Mouse (Mus musculus) urinary bladder, adult 2 months (tissue): ENCODE results near the gene Ugt1a6b. TPM values are rescaled to one million over a fixed set of nuclear protein-coding genes. Genes with fewer than 3 reads are reported as not detected.
"Not testable (repeated sequence)": the region's sequence is repeated elsewhere in the genome, so short reads cannot be mapped to it uniquely, and the experiment has no call there.

Experiments
- DNase-seq: peaks from one replicate; pipeline ENCODE4 v3.0.0; 2022; ENCODE audit warnings: low spot score
- polyA plus RNA-seq: library from polyadenylated mRNA; depleted of rRNA; stranded (reverse); fragments of >200 nt; gene quantifications from 2 replicates; pipeline ENCODE4 v1.2.3, GENCODE M21; 2012

The Ugt1a6b gene
- polyA plus RNA-seq, 1 experiment, result 31.7 TPM

DNA sequence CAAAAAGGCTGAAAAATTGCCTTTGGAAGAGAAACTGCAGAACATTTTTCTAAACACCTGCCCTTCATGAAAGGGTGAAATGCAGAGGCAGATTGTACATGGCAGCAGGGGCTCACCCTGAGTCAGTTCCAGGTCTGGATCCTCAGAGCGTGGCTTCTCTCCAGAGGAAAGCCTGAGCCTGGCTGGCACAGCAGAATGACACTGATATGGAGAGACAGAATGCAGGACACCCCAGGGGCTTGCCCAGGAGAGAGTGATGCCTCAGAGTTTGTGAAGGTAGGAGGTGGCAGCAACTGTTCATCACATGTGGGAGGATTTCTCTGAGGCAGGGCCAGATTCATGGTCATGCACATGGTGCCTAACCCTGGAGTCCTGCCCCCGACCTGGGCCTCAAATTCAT is 96.9 kb downstream of the Ugt1a6b start:
- no peak for DNase-seq

DNA sequence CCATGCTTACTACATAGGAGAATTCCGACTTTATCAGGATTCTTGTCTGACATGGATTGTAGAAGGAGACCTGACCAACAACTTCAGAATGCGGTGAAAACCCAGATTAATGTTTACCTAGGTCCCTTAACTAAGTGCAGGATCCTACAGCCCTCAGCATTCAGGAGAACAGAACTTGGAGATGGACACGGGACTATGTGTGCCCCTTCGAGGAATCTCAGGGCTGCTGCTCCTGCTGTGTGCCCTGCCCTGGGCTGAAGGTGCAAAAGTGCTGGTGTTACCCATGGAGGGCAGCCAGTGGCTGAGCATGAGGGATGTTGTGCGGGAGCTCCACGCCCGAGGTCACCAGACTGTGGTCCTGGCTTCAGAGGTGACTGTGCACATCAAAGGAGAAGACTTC is 97.4 kb downstream of the Ugt1a6b start, which contains the start of gene Ugt1a2:
Ugt1a2 (plus strand) TSS at position 146 of the 400 bp plus-strand sequence.
- DNase-seq, result no peak

DNA sequence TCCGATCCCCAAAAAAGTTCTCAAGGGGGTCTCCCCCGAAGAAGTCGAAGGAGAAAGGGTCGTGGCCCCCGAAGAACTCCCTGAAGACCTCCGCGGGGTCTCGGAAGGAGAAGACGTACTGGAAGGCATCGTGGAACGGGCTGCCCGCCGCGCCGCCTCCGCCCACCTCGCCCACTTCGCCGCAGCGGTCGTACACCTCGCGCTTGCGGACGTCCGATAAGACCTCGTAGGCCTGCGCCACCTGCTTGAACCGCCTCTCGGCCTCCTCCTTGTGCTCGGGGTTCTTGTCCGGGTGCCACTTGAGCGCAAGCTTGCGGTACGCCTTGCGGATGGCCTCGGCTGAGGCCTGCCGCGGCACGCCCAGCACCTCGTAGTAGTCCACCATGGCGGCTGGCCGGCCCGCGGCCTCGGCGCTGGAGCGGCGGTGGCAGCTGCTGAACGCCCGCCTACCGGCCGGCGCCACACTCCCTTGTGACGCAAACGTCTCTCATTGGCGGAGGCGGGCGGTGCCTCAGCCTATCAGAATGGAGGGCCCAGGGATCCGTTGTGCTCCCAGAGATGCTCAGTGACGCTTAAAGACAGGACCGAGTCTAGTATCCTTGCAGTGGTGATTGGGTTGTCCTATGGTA is 102.4 kb downstream of the Ugt1a6b start, which contains the start of gene Dnajb3:
Dnajb3 (minus strand) TSS at position 489 of the 629 bp plus-strand sequence.
- no peak for DNase-seq

DNA sequence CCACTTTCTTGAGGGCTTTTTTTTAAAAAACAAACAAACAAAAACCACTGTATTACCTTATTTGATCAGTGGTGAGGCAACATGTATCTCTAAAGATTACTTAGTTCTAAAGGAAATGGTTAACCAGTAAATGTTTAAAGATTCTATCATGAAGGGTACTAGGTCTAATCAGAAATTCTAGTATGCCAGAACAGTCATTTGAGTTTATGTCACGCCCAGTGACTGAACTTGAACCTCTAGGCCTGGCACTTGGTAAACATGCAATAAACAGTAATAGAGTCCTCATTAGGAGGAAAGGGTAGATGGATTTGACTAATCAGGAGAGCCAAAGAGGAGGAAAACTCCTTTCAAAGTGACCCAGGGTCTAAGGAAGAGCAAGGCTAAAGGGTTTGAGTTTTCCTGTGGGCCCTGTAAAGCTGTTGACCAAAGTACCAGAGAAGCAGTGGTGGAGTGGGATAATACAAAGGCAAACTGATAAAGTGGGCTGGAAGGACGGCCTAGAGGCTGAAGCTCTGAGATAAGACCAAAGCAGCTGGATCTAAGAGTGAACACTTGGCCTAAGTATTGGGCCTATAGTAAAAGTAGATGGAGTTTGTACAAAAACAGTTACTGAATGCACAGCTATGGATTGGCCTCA is 103.9 kb downstream of the Ugt1a6b start:
- no peak for DNase-seq

DNA sequence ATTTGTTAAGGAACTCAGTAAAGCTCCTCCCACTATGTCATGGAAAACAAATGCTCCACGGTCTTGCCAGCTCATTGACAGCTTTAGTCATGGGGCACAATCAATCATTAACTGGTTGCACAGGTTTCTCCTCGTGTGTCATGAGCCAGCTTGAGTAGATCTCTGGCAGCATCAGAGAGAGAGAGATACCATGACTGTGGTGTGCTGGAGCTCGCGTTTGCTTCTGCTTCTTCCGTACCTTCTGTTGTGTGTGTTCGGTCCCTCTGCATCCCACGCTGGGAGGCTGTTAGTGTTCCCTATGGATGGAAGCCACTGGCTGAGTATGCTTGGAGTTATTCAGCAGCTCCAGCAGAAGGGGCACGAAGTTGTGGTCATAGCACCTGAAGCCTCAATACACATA is 108.8 kb downstream of the Ugt1a6b start, which contains the start of gene Ugt1a1:
Ugt1a1 (plus strand) TSS at position 148 of the 400 bp plus-strand sequence.
- DNase-seq, result peak; percentile 53

DNA sequence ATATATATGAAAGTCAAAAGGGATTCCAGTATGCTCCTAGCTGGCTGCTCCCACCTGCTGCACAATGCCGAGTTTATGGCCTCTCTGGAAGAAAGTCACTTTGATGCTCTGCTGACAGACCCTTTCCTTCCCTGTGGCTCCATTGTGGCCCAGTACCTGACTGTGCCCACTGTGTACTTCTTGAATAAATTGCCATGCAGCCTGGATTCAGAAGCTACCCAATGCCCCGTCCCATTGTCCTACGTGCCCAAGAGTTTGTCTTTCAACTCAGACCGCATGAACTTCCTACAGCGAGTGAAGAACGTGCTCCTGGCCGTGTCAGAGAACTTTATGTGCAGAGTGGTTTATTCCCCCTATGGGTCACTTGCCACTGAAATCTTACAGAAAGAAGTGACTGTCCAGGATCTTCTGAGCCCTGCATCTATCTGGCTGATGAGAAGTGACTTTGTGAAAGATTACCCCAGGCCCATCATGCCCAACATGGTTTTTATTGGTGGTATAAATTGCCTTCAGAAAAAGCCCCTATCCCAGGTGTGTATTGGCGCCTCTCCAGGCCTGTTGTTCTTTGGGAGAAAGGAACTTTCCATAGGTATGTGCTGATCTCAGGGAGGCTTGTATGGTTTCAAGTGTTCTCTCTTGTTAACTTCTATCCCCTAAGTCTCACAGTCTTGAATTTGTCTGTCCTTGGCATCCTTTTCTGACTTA is 109.4 kb downstream of the Ugt1a6b start:
- no peak for DNase-seq

DNA sequence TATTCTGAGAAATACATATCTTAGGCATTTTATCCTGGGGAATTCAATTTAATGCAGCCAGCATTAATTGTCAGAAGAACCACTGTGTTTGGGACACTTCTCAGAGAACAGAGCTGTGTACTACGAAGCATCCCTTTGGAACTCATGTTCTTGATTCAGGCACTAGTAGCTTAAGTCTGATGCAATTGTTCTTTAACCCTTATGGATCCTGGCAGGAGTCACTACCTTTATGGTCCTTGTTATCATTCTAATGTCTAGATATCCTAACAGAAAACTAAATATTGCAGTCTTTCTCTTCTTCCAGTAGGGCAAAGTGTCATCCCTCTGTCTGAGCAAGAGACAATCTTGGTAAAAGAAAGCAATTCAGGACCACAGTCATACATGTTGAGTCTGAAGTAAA is 110.0 kb downstream of the Ugt1a6b start:
- DNase-seq, result no peak

DNA sequence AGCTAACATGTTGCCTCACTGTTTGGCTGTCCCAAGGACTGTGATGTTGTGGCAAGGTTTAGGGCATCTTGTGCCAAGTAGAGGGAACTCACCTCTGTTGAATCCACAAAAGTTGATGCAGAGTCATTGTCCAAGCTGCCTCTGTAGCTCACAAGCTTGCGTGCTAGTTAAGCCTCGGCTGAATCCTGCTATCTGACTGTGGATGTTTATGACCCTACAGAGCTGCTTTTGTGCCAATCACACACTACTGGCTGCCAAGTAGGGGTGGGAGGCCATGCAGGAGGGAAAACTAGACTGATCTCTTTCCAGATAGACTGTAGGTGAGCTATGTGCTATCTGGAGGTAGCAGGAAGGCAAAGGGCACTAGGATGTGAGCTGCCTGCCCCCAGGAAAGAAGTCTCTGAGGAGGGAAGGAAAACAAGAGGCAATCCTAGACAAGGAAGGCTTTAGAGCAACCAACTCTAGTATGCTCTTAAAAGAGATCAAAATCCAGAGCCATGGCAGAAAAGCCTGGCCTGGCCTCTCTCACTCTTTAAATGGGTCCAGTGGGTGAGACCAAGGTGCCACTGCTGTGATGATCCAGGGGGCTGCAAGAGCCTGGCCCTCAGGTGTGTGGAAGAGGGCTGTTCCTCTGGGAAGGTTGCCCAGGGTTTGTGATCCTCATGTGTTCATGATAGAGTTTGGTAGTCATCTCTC is 110.9 kb downstream of the Ugt1a6b start:
- no peak for DNase-seq

DNA sequence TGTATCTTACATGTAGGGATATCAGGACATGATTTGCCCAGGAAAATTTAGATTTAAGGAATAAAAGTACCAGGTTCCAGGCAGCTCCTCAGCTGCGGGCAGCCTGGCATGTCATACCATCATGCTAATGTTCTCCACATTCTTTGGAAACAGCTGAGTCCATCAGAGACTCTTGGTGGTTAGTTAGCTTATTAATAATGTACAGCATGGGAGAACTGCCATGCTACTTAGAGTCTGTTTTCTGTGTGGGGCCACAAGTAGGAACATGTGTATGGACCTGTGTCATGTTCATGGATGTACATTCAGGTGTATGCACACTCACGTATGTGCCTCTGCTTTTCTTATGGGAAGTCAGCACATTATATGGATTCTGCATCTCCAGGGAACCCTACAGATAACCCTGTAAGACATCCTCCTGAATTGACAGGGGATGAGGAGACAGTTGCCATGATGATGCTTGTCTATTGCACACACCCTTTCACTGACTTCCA is 111.5 kb downstream of the Ugt1a6b start:
- DNase-seq, result no peak

DNA sequence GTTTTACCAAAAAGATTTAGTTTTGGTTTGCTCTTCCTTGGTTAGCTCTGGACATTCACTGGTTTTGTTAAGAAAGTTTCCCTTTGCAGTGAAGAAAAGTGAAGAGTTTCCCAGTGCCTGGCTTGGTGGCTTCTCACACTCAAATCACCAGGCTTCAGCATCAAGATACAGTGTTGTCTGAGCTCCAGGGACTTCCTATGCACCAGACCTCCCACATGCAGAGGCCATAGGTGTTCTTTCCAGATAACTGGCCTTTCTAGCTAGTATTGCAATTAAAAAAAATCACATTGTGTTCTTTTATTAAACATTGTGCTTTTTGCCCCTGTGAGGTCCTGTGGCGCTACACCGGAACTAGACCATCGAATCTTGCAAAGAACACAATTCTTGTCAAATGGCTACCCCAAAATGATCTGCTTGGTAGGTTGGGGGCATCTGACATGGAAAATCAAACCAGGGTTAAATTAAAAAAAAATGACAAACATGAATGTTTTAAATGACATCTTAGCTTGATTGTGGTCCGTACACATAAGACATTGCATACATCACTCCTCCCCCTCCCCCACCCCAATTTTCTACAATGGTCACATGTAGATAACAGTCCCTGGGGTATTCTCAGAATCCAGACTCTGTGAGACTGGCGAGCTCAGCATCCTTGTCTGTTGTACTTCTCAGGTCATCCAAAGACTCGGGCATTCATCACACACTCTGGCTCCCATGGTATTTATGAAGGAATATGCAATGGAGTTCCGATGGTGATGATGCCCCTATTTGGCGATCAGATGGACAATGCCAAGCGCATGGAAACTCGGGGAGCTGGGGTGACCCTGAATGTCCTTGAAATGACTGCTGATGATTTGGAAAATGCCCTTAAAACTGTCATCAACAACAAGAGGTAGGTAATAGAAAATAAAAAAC is 112.7 kb downstream of the Ugt1a6b start:
- no peak for DNase-seq

DNA sequence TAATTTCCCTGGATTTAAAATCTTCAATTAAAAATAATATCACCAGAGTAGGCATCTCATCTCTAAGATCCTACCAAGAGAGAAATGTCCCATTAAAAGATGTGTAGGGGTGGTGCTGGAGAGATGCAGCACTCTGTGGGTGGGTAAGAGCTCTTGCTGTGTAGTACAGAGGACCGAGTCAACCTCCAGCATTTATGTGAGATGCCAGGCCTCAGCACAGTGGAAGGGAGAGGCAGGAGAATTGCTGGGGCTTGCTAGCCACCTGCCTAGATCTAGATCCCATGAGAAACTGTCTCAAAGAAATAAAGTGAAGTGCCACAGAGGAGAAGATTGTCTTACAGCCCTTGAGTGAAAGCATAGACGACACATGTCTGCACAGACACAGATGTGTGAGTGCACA is 113.5 kb downstream of the Ugt1a6b start:
- DNase-seq, result no peak

DNA sequence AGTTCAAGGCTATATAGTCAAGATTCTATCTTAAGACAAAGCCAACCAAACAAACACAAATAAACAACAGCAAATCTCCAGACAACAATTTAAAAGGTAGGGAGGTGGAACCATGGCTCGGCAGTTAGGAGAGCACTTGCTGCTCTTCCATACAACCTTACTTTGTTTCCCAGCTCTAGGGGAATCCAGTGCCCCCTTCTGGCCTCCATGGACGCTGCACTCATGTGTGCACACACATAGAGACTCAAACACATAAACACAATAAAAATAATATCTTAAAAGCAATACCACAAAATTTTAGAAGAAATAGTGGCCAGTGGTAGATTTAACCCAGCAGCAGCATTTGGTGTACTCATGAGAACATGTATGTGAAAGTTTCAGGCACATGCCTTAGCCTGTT is 114.1 kb downstream of the Ugt1a6b start:
- DNase-seq, result no peak

DNA sequence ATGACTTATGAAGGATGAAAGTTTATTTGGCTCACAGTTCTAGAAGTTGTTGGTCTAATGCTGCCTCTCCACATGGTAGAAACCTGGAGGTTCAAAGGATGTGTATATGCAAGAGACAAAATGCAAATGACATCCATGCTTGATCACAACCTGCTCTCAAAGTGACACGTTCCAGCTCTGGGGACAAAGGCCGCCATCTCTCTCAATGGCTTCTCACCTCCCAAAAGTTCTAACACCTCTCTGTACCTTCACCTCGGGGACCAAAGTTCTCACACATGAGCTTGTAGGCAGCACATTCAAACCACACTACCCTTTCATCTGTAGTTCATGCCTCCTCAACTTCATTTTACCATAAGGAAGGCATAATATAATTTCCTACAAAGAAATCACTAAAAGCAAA is 114.5 kb downstream of the Ugt1a6b start:
- DNase-seq, result no peak

DNA sequence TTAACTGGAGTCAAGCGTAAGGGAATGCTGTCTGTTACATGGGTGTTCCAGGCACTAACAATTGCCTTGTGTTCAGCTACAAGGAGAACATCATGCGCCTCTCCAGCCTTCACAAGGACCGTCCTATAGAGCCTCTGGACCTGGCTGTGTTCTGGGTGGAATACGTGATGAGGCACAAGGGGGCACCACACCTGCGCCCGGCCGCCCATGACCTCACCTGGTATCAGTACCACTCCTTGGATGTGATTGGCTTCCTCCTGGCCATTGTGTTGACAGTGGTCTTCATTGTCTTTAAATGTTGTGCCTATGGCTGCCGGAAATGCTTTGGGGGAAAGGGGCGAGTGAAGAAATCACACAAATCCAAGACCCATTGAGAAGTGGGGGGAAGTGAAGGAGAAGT is 115.0 kb downstream of the Ugt1a6b start:
- DNase-seq, result no peak

DNA sequence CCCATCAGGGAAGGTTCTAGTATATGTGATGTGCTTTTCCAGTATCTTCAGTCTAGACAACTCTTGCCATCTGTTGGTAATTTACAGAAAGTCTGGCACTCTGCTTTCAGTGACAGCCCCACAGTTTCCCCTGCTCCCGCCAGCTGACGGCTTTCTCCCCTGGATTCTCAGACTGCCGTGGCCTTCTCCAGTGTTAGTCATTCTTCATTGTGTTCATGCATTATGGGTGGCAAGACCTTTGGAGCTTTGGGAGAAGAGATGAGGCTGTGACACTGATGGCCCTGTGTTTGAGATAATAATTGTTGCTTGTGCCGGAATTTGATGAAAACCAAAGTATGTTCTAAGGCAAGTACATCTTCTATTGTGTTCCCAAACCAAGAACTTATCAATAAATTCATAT is 115.5 kb downstream of the Ugt1a6b start:
- DNase-seq, result no peak

DNA sequence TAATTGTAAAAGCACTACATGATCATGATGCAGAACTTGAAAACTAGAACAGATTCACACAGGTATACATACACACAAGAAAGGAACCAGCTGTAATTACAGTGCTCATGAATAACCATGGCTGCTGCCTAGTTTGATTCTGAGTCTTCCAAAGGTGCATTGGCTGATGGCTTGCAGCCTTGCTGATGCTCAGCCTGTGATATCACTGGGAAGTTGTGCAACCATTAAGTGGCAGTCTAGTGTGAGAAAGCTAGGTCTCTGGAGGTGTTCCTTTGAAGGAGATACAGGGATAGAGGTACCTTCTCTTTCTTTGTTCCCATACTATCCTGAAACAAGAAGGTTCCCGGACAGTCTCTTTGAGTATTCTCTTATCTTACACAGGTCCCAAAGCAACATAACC is 116.0 kb downstream of the Ugt1a6b start:
- DNase-seq, result no peak

DNA sequence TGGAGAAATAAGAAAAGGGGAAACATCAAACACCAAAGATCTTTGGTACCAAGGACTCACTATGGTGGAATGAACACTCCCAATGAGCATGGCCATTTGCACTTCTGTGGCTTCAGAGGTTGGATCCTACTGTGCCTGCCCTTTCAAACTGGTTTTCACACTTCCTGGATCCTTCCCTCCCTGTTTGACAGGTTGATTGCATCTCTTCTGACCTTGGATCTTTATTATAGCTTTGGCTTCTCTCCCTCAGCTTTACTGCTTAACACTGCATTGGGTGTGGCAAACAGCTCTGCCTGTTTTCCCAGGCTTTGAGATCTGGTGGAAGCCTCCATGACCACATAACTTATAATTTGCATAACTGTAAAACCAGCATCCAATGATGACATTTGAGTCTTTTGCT is 117.3 kb downstream of the Ugt1a6b start:
- DNase-seq, result no peak

DNA sequence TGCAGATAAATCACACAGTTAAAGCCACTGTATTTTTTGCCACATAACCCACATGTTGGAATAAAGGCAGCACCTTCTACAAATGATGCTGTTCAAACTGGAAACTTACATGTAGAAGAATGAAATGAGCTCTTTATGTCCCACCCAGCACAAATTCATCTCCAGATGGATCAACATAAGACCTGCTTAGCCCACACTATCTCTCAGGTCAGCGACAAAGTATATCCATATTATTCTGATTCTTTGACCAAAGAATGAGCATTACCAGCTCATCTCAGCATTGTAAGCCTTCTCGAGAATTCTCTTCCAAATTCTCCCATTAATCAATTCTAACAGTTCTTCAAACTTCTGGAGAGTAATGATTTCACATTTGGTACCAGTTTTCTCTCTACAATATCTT is 119.2 kb downstream of the Ugt1a6b start:
- DNase-seq, result no peak

DNA sequence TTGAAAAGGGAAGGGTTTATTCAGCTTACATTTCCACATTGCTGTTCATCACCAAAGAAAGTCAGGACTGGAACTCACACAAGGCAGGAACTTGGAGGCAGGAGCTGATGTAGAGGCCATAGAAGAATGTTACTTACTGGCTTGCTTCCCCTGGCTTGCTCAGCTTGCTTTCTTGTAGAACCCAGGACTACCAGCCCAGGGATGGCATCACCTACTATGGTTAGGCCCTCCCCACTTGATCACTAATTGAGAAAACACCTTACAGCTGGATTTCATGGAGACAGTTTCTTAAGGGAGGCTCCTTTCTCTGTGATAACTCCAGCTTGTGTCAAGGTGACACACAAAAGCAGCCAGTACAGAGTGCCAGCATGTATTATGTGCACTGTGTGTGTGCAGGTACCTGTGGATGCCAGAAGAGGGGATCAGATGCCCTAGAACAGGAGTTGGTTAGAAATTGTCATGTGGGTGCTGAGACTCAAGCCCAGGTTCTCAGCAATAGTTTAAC is 120.0 kb downstream of the Ugt1a6b start:
- DNase-seq, result not testable (repeated sequence)

DNA sequence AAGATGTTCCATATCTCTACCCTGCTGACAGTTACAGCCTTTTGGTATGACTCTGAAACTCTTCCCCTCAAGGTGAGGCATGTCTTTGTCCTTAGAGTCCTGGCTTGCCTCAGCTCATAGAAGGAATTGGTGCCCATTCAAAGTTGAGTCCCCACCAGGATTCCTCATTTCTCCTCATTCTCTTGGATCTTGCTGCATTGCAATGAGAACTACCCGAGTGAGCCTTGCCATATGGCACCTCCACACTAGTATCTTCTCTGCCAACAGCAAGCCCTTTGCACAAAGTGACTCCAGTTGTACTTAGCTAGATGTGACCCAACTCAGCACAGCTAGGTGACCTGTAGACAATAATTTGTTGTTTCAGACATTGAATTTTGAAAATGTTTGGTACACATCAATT is 120.5 kb downstream of the Ugt1a6b start:
- DNase-seq, result peak; percentile 31
